Mouse (Mus musculus): ENCODE results near the gene Fcmr. TPM values are rescaled to one million over a fixed set of nuclear protein-coding genes. Genes with fewer than 3 reads are reported as not detected.

Gene Fcmr
- total RNA-seq (2021), result 1 to 10 TPM in 1 of 2 experiments, under 1 TPM in 1; 0.72 to 1.3 TPM

DNA sequence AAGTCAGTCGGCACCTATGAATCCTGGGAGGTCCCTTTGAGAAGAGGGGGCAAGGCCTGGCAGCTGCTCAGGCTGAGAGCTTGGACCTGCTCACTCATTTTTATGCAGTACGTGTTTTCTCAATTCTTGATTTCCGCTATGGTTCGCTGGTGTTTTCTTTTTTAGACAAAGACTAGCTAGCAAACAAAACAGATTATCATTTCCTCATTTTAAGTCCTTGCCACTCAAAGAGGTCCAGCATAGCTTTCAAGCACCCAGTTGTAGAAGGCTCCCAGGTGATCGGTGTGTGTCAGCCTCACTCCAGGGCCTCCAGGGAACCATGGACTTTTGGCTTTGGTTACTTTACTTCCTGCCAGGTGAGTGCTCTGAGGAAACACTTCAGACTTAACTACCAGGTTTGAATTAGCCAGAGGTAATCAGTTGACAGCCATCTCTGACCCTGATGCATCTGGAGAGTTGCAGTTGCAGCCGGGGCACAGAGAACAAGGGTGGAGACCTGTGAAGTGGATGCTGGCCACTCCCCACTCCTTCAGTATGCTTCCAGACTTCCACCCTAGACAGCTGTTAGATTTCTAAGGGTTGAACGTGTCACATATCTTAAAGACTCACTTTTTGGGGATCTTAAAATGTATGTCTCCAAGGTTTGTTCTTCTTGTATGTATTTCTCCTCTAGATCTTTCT lies at the start of gene Fcmr:
Gene Fcmr (plus strand): TSS at position 129 of the 681 bp plus-strand sequence.
- intact Hi-C loops (cut with DNase I), result no loop called here
- no peak for DNase-seq

DNA sequence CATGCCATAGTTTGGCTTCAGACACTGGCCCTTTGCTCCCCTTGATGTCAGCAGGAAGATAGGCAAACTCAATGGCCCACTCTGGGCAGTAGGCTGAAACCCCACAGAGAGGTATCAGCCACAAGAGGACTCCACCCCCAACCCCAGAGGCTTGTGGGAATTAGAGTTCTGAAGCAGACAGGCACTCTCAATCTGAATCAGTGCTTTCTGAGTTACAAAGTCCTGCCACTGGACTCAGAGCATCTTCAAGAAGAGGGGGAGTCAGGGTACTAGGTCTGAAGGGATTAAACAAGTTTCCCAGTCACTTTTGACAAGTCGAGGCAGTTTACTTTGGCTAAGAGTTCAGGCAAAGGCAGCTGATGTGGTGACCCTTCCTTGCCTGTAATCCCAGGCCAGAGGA lies 45.7 kb upstream of the Fcmr start:
- intact Hi-C loops (cut with DNase I), result no loop called here

DNA sequence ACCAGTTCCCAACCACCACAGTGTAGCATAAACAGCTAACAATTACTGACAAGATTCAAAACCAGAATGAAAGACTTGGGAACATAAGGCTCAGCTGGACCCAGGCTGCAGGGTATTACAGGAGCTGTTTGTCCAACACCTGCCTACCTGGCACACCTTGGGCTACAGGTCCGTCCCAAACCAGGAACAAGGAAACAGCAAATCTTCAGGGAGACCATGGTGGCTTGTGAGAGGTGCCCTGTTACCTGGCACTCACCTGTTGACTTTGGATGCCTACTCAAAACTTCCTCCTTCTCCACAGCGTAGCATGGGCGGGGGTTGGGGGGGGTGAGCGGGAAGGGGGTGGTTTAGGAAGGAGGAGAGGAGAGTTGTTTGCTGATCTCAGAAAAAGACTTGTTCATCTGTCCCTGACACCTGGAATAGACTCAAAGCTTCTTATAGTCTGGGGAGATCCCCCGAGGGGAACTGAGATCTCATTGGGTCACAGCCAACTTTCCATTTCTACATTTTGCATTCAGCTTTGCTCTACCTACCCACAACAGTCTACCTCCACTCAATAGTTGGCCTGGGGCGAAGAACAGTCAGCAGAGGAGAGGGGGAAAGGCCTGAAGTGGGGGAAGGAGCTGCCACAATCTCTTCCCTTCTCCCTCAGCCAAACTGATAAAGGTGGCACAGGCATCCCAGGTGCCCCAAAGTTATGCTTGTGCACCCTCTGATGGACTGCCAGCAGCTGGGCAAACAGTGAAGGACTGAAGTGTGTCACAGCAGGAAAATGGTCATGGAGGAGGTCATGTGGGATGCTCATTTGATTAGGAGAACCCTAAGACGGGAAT lies 44.9 kb upstream of the Fcmr start:
- intact Hi-C loops (cut with DNase I), result no loop called here
- no peak for DNase-seq

More for the DNA sequence above, 45.7 kb upstream of the Fcmr start:
- no peak for DNase-seq

DNA sequence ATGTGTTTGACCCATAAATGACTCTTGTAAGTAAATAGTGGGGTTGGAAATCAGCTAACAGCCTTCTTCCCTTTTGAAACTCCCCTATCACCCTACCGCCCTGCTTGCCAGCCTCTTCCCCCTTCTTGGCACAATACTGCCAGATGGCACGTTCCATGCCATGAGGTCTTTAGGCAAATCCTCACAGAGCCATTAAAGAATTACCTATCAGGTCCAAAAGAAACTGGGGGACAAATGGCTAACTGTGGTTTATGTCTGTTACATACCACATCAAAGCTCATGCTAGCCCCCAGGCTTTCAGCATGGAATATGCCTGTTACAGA lies 44.4 kb upstream of the Fcmr start:
- no peak for DNase-seq

DNA sequence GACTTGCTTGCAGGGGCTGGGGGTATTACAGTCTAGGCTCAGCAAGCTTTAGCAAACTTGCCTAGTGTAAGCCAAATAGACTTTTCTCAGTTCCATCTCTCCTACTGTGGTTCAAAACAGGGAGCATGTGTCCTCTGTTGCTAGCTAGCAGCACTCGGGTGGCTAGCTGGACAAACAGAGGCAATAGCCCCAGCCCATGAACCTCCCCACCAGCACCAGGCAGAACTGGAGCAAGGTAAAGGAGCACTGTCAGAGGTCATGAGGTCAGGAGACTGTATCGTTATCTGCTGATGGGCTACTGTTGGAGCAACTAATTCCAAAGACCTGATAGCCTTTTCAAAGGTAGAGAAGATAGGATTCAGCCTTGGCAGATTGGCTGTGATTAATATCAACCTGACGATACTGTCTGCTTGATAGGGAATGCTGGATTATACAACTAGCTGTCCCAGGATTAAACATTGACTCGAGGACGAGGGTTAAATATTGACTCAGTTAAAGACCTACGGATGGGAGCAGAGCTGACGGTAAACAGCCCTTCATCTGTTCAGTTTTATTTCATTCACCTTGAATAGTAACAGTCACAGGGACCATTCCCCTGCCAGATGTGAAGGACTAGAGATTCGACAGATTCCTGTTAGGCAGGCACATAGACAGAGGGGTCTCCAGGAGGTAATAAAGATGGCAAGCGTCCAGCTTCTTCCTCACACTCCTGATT lies 43.4 kb upstream of the Fcmr start:
- intact Hi-C loops (cut with DNase I), result no loop called here
- DNase-seq, result no peak

More for the DNA sequence above, 44.4 kb upstream of the Fcmr start:
- intact Hi-C loops (cut with DNase I), result no loop called here

DNA sequence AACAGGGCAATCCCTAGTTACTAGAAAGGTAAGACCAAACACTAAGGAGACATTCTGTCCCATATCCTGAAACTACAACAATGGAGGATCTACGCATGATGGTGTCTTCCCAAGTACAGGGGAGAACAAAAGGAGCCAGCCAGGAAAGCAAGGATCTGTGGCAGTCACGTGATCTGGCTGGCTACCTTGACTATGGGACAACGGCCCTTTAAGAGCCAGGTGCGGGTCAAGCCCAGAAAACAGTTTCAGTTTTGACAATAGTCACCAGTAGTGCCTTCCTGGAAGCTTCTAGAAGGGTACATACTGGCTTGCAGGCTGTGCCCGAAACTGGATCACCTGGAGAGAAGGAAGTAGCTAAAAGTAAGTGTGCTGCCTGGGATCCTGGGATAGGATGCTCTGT lies 39.0 kb upstream of the Fcmr start, which contains the start of gene Pigr:
Gene Pigr (plus strand): TSS at position 237 of the 400 bp plus-strand sequence.
- no peak for DNase-seq
- intact Hi-C loops (cut with DNase I), result no loop called here

DNA sequence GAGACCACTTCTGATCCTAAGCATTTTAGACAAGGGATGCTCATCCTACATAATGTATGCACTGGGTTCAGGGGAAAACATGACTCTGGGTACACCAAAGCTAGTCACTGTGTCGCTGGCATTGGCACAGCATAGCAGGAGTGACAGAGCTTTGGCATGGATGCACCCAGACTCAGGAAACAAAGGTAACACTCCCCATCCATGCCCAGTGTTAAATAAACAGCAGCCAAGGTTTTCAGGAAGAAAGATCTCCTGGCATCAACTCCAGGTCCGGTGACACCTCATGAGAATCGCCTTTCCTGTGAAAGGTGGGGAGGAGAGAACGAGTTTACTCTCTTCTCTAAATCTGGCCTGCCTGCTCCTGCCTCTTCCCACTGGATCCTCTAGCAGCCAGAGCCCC lies 36.8 kb upstream of the Fcmr start:
- intact Hi-C loops (cut with DNase I), result no loop called here
- DNase-seq, result no peak

DNA sequence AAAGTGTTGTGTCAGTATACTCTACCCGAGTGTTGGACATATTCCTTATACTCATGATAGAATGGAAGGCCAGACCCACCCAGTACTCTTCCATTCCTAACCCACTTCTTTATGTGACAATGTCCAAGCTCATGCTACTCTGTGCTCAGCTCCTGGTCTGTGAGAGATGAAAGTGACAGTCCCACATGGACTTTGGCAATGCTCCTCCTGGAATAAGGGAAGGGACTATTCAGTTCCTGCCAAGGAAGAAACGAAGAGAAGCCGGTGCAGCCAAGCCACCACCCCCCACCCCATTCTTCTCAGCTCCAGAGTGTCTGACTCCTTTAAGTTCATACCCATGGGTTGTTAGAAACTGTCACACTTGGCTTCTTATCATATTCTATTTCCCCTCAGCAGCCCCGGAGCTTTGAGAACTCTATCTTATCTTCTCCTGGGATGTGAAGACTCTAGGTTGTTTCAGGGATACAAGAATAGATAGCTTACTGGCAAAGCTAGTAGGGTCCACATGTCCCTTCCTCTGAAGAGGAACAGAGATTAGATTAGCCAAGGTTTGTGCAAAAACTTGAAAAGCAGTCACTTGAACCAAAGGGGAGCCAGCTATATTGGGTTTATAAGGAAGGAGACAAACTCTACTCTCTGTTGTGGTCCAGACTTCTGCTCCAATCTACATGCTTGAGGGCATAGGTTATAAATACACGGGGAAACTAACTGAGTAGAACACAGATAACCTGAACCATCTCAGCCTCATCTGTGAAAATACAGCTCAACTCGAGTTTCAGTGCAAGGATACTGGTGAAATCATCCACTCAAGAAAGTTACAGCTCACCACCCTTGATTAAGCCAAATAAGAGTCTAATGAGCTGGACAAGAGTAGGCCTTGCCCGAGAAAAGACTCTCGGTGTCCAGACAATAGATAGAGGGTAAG lies 35.3 kb upstream of the Fcmr start:
- DNase-seq, result no peak
- intact Hi-C loops (cut with DNase I), result no loop called here

DNA sequence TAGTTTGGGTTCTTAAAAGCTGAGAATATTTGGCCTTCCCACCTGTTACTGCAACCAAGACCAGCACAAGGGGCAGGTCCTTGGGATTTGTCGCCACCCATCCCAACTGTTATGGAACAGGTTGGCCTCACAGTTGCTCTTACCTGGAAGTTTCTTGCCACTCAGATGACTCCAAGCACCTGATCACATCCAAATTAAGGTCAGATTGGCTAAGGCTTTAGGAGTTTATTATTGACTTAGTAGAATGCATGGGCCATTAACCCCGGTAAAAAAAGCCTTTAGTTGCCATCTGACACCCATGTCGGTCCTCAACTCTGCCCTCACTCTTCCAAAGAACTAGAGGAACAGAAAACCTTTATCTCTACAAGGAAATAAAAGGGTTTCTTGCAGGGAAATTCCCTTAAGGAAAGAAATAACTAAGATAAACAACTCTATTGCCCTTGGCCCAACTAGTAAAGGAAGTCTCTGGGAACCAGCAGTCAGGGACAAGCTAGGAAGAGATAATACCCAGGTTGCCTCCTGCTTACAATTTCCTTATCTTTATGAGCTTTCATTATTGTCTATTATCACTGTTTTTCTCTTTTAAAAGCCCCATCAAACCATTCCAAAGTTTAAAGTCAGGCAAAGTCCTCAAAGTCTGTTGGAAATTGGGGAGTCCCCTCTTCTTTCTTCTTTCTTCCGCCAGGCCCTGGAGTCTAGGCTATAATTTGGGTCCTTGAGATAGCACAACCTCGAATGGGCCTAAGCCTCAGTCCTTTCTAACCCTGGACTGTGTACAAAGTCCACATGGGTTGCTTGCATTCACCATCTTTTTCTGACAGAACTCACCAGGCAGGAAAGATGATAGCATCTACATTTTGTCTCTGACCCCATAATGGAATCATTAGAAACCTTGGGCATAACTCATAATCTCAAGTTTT lies 33.0 kb upstream of the Fcmr start:
- no peak for DNase-seq
- intact Hi-C loops (cut with DNase I), result no loop called here

DNA sequence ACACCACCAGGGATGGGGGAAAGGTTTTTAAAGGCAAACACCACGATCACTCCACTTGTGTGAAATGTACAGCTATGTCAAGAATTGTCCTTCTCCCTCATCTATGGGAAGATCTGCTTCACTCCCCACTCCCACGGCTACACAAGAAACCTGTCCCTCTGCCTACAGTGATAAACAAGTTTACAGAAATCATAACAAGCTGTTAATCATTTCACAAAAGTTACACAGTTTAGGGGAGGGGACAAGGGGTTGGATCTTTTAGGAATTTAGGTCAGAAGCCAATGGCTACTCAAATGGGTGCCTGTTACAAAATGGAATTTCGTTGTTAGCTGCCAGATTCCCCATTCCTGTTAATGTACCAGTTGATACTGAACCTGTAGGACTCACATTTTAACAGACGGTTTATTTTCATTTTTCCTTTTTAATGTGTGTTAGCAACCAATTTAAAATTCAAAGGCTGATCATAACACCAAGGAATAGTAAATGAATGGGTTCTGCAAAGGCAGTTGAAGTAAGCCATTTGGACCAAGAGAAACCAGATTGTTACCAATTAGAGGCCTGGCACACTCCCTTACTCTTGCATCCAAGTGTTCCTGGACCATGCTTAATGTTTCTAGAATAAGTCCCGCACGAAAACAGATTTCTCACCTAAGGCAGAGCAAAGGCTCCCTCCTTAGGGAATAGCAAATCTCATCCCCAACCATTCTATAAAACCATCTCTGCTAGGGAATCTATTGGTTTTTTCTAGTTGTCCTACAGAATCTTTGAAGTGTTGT lies 30.1 kb upstream of the Fcmr start:
- intact Hi-C loops (cut with DNase I), result no loop called here
- no peak for DNase-seq

DNA sequence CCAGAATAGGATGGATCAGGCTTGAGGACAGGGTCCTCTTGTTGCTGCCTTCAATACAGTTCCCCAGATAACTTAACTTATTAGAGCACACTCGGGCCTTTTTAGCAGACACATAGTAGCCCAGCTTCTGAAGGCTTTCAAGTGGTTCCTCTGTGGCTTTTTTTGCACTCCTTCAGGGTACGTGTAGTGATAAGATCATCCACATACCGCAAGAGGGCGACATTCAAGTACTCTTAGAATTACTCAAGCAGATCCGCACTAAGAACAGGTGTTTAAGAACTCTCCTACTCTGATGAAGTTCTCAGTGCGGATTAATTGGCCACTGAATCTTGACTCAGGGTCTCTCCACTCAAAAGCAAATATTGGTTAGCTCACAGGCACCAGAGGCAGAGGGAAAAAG lies 27.2 kb upstream of the Fcmr start:
- intact Hi-C loops (cut with DNase I), result no loop called here
- no peak for DNase-seq

DNA sequence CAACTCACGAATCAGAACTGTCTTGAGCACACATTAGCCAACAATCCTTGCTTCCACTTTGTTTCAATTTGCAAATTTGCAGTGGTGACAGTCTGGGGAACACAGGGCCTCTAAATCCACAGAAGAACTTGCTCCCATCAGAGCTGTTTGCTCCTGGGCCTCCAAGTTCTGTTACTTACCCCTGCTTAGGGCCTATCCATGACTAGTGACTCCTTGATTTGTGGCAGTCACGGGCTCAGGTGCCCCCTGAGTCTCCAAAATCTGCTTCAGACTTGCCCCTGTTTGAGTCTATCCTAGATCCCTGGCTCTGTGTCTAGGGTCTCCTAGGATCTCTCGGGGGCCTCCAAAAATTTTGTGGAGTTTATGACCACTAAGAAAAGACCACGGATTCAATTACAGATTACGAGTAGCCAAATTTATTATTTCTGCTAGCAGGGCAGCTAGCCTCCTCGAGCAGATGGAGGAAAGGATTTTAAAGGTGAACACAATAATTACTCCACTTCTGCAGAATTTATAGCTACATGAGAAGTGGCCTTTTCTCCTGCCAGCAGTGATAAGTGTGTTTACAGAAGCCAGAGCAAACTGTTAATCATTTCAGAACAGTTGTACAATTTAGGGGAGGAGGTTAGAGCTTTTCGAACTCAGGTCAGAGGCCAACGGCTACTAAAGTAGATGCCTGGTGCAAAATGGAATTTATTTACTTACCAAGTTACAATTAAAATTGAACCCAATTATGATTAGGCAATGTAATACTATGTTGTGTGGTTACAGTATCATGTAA lies 24.7 kb upstream of the Fcmr start:
- intact Hi-C loops (cut with DNase I), result no loop called here
- no peak for DNase-seq

DNA sequence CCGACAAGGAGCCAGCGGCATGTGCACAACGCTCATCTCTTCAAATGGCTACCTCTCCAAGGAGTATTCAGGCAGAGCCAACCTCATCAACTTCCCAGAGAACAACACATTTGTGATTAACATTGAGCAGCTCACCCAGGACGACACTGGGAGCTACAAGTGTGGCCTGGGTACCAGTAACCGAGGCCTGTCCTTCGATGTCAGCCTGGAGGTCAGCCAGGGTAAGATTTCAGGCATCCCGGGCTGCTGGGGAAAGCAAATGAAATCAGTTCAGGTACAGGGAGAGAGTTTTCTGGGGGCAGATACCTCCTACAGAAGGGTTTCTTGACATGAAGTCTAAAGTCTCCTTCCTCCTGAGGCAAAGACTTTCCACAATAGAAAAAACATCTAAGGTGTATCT lies 23.8 kb upstream of the Fcmr start:
- no peak for DNase-seq
- intact Hi-C loops (cut with DNase I), result no loop called here

DNA sequence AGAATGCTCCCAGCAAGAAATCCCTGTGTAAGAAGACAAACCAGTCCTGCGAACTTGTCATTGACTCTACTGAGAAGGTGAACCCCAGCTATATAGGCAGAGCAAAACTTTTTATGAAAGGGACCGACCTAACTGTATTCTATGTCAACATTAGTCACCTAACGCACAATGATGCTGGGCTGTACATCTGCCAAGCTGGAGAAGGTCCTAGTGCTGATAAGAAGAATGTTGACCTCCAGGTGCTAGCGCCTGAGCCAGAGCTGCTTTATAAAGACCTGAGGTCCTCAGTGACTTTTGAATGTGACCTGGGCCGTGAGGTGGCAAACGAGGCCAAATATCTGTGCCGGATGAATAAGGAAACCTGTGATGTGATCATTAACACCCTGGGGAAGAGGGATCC lies 21.0 kb upstream of the Fcmr start:
- no peak for DNase-seq
- intact Hi-C loops (cut with DNase I), result no loop called here

DNA sequence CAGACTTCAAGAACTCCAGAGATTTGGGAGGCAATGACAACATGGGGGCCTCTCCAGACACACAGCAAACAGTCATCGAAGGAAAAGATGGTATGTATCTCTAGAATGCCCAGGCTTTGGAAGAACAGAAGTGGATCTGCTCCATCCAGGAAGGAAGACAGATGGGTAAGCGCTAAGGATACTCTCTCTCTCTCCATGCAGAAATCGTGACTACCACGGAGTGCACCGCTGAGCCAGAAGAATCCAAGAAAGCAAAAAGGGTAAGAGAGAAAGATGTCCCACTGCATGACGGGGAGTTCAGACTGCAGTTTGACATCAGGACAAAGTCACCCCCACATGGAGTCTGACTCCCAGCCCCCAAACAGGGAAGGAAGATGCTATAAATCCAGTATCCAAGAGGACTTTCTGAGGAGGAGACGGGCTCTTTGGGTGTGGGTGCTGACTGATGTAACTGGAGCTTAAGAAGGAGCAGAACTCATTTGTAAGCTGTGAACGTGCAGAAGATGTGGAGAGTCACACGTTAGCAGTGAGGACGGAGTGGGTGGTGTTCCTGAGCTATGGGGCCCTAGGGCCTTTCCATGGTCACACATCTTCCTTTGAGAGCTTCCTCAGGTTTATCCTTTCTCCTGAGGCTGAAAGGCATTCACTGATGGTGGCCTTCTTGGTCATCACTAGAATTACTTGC lies 15.8 kb upstream of the Fcmr start:
- DNase-seq, result no peak
- intact Hi-C loops (cut with DNase I), result no loop called here

DNA sequence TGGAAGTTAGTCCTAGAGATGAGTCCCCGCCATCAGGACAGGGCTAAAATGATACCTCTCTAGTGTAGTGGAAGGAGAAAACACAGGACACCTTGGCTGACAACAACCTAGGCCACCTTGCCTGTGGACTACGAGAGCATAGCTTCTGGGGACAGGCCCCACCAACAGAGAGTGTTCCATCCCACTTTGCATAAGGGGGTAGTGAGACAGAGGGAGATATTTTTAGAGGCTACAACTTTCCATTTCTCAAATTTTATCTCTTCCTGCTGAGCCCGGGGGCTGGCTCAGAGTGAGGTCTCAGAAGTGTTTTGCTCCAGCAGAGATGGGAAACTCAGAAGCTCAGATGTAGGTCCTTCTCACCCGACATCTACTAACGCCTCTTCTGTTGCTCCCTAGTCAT lies 15.1 kb upstream of the Fcmr start:
- DNase-seq, result no peak
- intact Hi-C loops (cut with DNase I), result no loop called here

DNA sequence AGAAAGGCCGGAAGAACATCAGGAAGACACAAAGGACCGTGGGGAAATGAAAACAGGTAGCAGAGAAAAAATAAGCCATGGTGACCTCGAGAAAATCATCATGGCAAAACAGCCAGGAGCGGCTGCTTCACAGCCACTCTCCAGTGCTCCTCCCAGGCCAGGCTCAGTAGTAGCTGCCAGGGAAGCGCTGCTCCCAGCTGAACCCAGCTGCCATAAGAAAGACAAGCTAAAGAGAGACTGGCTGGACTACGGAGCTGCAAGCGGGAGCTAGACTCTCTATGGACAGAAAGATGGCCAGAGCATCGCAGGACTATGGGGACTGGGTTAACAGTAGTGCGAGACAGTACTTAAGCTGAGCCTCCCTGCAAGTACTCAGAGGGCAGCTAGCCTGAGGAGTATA lies 10.7 kb upstream of the Fcmr start:
- DNase-seq, result no peak
- intact Hi-C loops (cut with DNase I), result no loop called here

Measured in heart, postnatal 36 days (tissue).